Mouse (Mus musculus) lung, postnatal 36 days (tissue): ENCODE results near the gene Arhgef25.

ENCODE experiments used
- DNase-seq: peaks from one replicate; pipeline ENCODE4 v3.0.0; 2022; ENCODE audit warnings: mixed read lengths

The Arhgef25 gene

DNA sequence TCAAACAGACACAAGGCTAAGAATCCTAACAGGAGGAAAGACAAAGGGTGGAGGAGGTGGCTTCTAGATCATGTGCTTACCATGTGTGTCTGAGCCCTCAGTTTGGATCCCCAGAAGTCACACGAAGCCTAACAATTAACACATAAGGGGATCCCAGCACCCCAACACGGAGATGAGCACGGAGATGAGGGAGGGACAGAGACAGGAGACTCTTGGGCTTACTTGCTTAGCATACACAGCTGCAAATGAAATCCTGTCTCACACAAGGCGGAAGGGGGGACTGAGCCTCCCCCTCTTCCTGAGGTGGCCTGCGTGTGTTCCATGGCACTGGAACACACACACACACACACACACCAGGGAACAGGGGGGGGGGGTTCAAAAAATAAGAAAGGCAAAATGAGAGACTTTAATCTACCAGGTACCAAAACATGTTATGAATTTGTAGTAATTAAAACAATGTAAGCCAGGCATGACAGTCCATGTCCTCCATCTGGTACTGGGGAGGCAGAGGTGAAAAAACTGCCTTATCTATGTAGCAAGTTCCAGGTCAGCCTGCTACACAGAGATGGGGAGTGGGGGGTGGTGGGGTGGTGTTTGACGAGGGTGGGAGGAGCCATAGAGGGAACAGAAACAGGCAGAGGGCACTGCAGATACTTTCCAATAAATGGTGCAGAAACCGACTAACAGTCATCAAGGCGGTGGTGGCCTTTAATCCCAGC is 54.6 kb downstream of the Arhgef25 start:
- peak; percentile 26 for DNase-seq

DNA sequence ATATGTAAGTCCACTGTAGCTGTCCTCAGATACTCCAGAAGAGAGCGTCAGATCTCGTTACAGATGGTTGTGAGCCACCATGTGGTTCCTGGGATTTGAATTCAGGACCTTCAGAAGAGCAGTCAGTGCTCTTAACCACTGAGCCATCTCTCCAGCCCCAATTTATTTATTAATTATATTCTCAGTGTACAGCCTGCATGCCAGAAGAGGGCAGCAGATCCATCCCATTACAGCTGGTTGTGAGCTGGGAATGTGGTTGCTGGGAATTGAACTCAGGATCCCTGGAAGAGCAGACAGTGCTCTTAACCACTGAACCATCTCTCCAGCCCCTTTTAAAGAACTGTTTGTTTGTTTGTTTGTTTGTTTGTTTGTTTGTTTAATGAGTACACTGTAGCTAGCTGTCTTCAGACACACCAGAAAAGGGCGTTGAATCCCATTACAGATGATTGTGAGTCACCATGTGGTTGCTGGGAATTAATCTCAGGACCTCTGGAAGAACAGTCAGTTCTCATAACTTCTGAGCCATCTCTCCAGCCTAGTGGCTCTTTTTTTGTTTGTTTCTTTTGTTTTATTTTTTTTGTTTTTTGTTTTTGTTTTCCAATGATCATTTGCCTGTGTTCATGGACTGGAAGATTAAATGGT is 55.4 kb downstream of the Arhgef25 start:
- DNase-seq = peak; percentile 62
